Mouse (Mus musculus) lung, postnatal 4 days (tissue): ENCODE measurements around the gene Polr3gl.

Experiments
- DNase-seq, 2 experiments: peaks; one replicate each; pipeline ENCODE4 v3.0.0; 2021

Polr3gl gene

GRCm38 (mm10) chr3:96597435-96597891 is 3.5 kb upstream of the Polr3gl start:
- peak; percentile 21 to 36 for DNase-seq

GRCm38 (mm10) chr3:96596855-96597254 is 2.9 kb upstream of the Polr3gl start:
- no peak for DNase-seq

GRCm38 (mm10) chr3:96596228-96596707 is 2.3 kb upstream of the Polr3gl start, which contains the start of gene Ankrd34a:
Gene Ankrd34a (plus strand): TSS chr3:96596636.
- DNase-seq, result peak; percentile 19 to 48

GRCm38 (mm10) chr3:96595661-96596060 is 1.7 kb upstream of the Polr3gl start:
- no peak for DNase-seq

GRCm38 (mm10) chr3:96594851-96595250 is 870 bp upstream of the Polr3gl start:
- DNase-seq, result no peak

GRCm38 (mm10) chr3:96593374-96593773 is 607 bp downstream of the Polr3gl start:
- no peak for DNase-seq

- DNase-seq, result no peak
These were observed 3.3 kb downstream of the Polr3gl start for GRCm38 (mm10) chr3:96590657-96591056.

GRCm38 (mm10) chr3:96583386-96583785 is 10.6 kb downstream of the Polr3gl start:
- DNase-seq, result no peak

- DNase-seq, result no peak
These were observed 12.0 kb downstream of the Polr3gl start for GRCm38 (mm10) chr3:96581771-96582515.

GRCm38 (mm10) chr3:96581141-96581540 is 12.8 kb downstream of the Polr3gl start:
- no peak for DNase-seq

GRCm38 (mm10) chr3:96579885-96580454 is 14.0 kb downstream of the Polr3gl start:
- DNase-seq, result peak; percentile 92 to 95

GRCm38 (mm10) chr3:96579239-96579750 is 14.7 kb downstream of the Polr3gl start:
- DNase-seq, result no peak

- DNase-seq, result no peak
These were observed 15.3 kb downstream of the Polr3gl start for GRCm38 (mm10) chr3:96578561-96579238.

GRCm38 (mm10) chr3:96577566-96577965 is 16.4 kb downstream of the Polr3gl start:
- DNase-seq, result no peak

- DNase-seq, result peak; percentile 96
These were observed 17.1 kb downstream of the Polr3gl start, which contains the start of gene Gm16253 for GRCm38 (mm10) chr3:96576690-96577541. Gene Gm16253 (plus strand): TSS chr3:96576984.

GRCm38 (mm10) chr3:96576005-96576658 is 17.8 kb downstream of the Polr3gl start:
- peak; percentile 83 to 89 for DNase-seq

- DNase-seq, result no peak
These were observed 18.6 kb downstream of the Polr3gl start for GRCm38 (mm10) chr3:96575272-96575984.

GRCm38 (mm10) chr3:96573611-96574511 is 20.1 kb downstream of the Polr3gl start:
- DNase-seq, result no peak

GRCm38 (mm10) chr3:96571896-96572698 is 21.9 kb downstream of the Polr3gl start:
- DNase-seq, result peak; percentile 58 to 63
